Mouse (Mus musculus): Measurements from ENCODE around the gene Adprhl2.

The Adprhl2 gene

GRCm38 (mm10) chr4:126306058-126306457, 15.4 kb downstream of the Adprhl2 start:
- no peak for DNase-seq

GRCm38 (mm10) chr4:126305428-126305827, 16.1 kb downstream of the Adprhl2 start:
- no peak for DNase-seq

- DNase-seq: no peak
Observed at GRCm38 (mm10) chr4:126303877-126304276, 17.6 kb downstream of the Adprhl2 start.

GRCm38 (mm10) chr4:126301584-126302309, 19.8 kb downstream of the Adprhl2 start:
- DNase-seq: no peak

GRCm38 (mm10) chr4:126300916-126301583, 20.5 kb downstream of the Adprhl2 start:
- DNase-seq: no peak

- no peak for DNase-seq
Observed at GRCm38 (mm10) chr4:126296617-126297101, 24.8 kb downstream of the Adprhl2 start.

- DNase-seq: no peak
Observed at GRCm38 (mm10) chr4:126295937-126296336, 25.6 kb downstream of the Adprhl2 start.

GRCm38 (mm10) chr4:126295152-126295551, 26.4 kb downstream of the Adprhl2 start:
- no peak for DNase-seq

GRCm38 (mm10) chr4:126291196-126291595, 30.3 kb downstream of the Adprhl2 start:
- no peak for DNase-seq

GRCm38 (mm10) chr4:126290314-126290713, 31.2 kb downstream of the Adprhl2 start:
- no peak for DNase-seq

GRCm38 (mm10) chr4:126288085-126288666, 33.3 kb downstream of the Adprhl2 start:
- DNase-seq: no peak

- no peak for DNase-seq
Observed at GRCm38 (mm10) chr4:126287302-126287995, 34.1 kb downstream of the Adprhl2 start.

GRCm38 (mm10) chr4:126286492-126286891, 35.0 kb downstream of the Adprhl2 start, which contains the start of gene Col8a2:
Gene Col8a2 (plus strand): TSS chr4:126286793.
- DNase-seq: no peak

- no peak for DNase-seq
Observed at GRCm38 (mm10) chr4:126283582-126283981, 37.9 kb downstream of the Adprhl2 start.

GRCm38 (mm10) chr4:126281706-126282105, 39.8 kb downstream of the Adprhl2 start:
- DNase-seq: no peak

- DNase-seq: no peak
Observed at GRCm38 (mm10) chr4:126278961-126279360, 42.5 kb downstream of the Adprhl2 start.

GRCm38 (mm10) chr4:126278565-126278915, 43.0 kb downstream of the Adprhl2 start:
- no peak for DNase-seq

- DNase-seq: peak; percentile 36 to 45
Observed at GRCm38 (mm10) chr4:126277906-126278564, 43.5 kb downstream of the Adprhl2 start.

- no peak for DNase-seq
Observed at GRCm38 (mm10) chr4:126275681-126276131, 45.8 kb downstream of the Adprhl2 start.

GRCm38 (mm10) chr4:126275081-126275480, 46.4 kb downstream of the Adprhl2 start:
- DNase-seq: no peak

GRCm38 (mm10) chr4:126273753-126274152, 47.8 kb downstream of the Adprhl2 start:
- DNase-seq: no peak

GRCm38 (mm10) chr4:126269292-126269691, 52.2 kb downstream of the Adprhl2 start:
- no peak for DNase-seq
